Mouse (Mus musculus) urinary bladder, postnatal 4 days (tissue): ENCODE results near the gene Ripor2.

Source experiments
- DNase-seq, 2 experiments: peaks; one replicate each; pipeline ENCODE4 v3.0.0; 2021 to 2022; ENCODE audit warnings: low spot score in 2 of 2

Ripor2 gene

DNA sequence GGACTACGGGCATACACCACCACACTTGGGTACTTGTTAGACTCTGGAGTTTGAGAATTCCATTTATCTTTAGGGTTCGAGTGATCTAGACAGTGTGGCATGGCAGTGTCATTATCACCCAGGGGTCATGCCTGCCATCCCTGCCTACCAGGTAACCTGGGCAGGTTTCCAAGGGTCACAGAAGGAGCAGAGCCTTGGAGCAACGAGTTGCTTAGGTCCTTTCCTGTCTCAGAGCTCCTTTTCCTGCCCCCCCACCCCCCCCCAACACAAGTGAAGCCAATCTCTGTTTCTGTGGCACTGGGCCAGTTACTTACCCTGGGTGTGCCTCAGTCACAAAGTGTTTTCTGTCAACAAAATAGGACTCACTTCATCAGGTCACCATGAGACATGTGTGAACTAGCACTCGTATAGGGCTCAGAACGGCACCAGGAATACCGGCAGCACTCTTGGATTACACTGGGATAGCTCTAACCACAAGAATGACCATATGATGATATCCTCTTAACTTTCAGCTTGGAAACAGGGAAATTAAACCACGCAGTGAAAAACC, 130.7 kb downstream of the Ripor2 start:
- no peak for DNase-seq

DNA sequence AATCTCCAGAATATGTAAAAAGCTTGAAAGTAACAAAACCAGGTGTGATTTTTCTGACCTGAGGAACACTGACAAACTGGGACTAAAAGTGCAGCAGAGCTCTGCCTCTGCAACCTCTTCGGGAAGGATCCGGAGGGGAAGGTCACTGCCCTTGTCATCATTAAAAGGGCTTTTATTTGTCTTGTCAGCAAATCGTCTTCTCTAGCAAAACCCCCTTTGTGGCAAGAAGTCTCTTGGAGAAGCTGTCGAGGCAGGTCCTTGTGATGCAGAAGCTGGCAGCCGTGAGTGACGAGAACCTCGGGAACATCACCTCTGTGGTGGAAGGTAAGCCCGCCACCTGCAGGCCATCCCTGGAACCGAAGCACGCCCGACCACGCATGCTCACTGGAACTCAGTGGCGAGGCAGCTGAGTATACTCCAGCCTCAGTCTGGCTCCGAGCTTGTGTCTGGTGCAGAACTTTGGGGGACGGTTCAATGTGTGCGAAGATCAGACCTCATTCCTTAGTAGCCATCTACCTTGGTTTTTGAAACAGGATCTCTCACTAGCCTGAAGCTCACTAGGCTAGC, 131.5 kb downstream of the Ripor2 start:
- DNase-seq = peak; percentile 80 to 91

DNA sequence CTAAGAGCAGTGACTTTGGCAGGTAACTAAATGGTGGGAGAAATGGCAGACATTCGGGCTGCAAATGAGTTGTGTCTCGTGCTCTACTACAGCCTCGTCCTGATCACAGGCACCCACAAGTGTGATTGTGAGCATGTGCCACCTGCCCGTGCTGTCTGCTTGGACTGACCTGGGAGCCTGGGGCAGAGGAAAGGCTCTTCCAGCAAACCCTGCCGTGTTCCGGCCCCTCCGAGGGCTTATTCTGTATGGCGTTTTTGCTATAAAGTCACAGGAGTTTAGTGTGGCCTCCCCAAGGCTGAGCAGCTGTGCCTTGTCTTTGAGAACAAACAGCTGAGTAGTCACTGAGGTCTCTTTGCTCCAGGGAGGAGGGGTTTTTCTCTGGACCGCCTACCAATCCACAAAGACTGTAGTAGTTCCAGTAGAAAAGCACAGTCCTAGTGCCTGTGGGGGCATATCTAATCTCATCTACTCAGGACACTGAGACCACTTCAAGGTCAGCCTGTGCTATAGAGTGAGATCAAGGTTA, 132.4 kb downstream of the Ripor2 start:
- no peak for DNase-seq

DNA sequence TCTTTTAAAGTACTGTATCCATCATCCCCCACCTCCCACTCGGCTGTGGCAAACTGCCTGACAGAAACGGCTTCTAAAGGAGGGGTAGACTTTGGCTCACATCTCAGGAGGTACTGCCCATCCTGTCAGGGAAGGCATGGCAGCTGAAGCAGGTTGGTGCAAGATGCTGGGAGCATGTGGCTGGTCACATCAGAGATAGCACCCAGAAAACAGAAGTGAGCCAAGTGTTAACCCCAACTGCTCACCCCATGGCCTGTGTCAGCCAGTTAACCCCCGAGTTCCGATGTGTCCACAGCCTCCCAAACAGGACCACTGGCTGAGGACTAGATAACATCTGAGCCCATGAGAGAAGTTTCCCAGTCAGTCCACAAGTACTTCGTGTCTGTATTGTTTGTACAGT, 133.6 kb downstream of the Ripor2 start:
- DNase-seq = no peak

DNA sequence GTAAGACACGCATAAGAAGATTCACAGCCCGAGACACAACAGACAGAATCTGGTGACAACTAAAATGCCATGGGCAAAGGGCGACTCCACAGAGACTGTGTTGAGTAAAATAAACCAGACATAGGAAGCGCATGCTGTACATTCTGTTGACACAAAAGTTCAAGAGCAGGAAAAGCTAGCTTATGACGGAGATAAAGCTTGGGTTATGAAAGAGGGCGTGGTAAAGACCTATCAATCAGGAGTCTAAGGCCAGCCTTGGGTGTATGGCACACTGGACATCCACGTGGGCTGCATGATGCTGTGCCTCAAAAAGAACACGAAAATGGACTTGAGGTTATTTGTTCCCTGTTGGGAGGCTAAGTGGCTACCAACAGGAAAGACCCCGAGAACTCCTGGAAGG, 134.5 kb downstream of the Ripor2 start:
- no peak for DNase-seq

DNA sequence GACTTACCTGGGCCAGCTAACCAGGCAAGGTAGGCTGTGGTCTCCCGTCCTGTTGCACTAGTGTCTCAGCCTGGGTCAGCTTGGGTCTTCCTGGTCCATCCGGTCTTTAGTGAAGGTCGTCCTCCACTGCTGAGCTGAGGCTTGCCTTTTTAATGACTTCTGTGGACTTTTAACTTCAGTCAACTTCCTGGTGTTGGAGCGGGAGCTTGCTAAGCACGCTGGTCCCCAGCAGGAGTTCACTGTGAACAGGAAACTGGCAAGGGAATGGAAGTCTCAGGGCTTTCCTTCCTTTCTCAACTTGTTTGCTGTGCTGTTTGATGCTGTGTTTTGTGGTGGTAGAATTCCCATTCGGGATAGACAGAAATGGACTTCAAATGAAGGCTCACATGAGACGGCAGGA, 135.7 kb downstream of the Ripor2 start:
- DNase-seq = no peak

DNA sequence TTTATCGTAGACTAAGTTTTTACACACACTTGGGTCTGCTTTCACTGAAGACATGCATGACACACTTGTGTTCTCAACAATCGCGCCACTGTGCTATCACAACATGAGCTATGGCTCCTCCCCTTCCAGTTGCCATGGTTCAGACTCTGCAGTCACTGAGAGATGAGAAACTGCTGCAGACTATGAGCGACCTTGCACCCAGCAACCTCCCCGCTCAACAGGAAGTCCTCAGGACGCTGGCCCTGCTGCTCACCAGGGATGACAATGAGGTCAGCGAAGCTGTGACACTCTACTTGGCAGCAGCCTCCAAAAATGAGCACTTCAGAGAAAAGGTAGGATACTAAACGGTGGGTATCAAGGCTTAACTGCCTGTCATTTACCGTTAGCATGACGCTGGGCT, 139.5 kb downstream of the Ripor2 start:
- no peak for DNase-seq

DNA sequence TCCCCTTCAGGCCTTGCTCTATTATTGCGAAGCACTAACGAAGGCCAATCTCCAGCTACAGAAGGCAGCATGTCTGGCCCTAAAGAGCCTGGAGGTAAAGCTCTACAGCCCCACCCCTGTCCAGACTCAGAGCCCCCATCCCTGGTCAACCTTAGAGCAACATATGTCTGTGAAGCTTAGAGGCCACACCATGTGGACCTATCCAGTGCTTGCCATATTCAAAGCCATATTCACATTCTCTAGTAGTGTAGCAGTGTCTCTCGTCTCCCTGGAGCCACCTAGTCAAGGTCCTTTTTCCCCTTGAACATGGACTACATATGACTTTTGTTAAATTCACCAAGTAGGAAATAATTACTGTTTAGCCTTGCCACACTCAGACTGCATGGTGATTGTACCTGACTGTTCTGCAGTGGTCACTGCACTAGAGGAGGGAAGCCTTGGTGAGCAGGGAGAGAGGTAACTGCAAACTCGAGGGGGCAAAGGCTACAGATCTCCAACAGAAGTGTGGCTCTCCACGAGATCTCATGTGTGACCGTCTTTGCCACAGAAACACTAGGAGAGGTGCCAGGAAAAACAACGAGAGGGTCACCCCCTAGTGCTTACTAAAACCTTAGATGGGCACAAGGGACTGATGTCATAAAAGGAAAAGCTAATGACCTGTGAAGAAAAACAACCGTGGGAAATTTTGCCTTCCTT, 141.9 kb downstream of the Ripor2 start:
- no peak for DNase-seq

DNA sequence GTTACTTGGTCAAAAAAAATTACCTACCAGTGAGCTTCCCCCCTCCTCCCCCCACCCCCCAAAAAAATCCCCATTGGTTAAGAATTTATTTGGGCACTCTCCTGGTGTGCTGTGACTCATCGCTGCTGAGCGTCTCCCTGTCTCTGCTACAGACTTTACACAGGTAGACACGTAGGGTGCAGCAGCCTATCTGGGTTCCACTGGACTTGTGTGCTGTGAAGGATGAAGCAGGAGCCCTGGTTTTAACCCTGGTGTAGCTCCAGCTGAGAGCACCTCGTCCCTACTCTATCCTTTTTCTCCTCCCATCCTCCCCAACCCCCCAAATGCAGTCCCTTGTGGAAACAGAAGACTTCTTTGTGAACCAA, 142.4 kb downstream of the Ripor2 start:
- no peak for DNase-seq

DNA sequence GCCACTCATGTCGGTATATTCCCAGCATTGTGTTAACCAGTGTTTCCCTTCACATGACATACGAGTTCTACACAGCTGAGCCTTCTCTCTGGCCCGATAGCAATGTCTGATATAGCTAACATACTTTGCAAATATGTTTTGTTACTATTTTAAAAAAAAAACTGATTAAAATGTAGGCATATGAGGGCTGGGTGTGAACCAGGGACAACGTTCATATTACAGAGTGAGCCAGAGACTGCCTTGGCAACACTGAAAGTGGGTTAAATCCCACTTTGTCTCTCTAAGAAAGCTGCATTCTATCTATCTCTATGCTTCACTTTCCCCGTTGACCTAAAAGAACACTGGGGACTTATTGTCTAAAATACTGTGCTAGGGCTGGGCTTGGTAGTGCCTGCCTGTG, 147.1 kb downstream of the Ripor2 start:
- DNase-seq = no peak

DNA sequence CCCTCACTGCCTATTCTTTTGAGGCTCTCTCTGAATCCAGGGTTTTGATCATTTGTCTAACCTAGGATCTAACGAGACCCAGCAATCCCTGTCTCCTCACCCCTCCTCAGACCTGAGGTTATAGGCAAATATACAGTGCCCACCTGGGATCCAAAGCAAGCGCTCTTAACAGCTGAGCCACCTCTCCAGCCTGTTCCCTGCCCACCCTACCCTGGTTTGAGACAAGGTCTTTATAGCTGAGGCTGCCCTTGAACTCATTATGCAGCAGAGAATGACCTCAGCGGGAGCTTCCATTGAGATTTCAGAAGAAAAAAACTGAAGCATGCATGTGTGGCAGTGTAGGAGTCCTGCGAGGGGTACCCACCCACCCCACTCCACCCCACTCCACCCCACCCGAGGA, 152.5 kb downstream of the Ripor2 start:
- no peak for DNase-seq

DNA sequence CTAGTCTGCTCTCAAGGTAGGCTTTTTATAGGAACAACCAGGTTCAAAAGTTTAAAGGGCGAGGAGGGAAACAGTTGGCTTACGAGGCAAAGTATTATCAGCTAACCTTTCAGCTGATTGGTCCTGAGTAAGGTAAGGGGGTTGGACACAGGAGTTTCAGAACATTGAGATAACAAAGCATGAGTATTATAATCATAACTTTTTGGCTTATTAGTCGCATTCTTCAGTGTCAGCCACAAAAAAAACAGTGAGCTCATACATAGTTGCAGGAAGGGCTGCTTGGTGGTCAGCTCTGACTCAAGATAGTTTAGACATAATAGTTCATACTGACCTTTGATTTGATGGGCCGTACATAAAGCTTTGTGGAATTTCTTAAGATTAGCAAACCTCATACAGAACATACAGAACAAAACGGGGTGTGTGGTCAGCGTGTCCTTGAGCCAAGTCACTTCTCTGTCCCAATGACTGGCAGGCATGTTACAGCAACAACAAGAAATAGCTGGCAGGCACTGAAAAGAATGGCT, 153.7 kb downstream of the Ripor2 start:
- no peak for DNase-seq

DNA sequence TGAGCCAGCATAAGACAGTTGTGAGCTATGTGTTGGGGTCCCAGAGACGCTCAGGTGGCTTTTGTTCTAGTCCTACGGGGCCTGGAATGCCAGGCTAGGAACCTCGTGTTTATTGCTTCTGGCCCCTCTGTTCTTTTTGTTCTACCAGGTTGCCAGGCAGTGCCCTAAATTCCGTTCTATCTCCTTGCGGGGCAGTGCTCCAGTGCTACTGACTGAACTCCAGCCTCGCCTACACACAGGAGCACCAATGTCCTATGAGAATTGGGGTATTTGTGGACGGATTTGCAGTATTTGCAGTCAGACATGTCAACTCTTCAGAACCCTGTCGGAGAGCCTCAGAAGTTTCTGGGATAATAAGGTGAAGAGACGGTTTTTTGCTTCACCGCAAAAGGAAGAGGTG, 159.0 kb downstream of the Ripor2 start, which contains the start of gene Armh2:
Gene Armh2 (plus strand): TSS at position 205 of the 400 bp plus-strand sequence.
- no peak for DNase-seq

DNA sequence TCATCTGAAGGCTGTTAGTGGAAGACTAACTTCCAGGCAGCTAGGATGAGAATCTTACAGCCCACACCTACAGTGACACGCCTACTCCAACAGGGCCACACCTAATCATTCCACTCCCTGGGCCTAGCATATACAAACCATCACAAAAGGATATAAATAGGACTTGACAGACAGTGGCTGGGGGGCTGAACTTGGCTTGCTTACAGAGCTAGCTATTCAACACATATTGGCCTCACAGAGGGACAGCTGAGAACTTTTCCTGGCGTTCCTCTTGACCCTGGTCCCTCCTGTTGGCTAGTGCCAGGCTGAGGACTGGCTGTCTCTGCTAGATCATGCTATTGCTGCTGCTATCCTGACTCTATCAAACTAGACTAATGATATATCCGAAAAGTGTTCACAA, 165.8 kb downstream of the Ripor2 start:
- DNase-seq = peak in 1 of 2 experiments; percentile 26

DNA sequence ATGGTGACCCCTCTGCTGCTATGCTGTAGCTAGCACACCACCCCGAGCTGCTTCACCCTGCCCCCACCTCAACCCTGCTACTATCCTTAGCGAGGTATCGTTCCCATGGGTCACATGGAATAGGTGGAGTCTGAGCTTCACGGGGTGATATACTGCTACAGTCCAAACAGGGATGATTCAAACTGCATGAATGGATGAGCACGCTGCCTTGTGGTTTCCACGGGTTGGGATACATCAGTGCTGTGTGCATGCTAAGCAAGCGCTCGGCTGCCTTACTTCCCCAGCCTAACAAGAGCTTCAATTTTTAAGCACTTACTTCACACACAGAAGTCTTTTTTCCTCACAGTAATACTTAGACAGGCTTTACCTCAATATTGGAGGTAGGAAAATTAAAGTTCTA, 168.8 kb downstream of the Ripor2 start:
- DNase-seq = no peak

DNA sequence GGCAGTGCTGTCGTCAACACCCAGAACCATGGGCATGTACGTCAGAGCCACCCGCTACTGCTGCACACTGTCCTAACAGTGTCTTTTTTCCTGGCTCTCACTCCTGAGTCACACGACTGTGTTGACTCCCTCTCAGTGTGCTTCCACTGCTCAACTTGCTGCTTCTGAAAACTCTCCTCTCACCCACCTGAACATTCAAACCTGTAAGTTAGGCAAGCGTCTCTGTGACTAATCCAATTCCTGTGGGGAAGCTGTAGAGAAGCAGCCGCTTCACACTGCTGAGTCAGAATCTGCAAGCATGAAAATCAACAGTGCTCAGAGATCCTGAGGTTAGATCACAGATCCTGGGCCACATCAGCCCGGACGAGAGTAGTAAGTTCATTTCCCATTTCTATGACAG, 169.4 kb downstream of the Ripor2 start:
- DNase-seq = no peak

DNA sequence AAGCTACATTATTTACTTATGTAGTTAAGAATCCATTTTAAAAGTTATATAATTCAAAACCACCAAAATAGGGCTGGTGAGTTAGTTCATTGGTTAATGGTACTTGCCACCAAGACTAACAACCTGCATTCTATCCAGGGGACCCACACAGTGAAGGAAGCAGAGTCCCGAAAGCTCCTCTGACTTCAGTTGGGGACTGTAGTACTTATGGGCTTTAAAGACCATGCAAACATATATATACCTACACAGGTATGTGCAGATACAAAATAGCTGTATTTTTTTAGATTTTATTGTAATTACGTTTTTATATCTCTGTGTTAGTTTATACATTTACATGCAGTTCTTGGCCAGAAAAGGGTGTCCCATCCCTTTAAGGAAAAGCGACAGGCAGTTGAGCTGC, 174.8 kb downstream of the Ripor2 start:
- no peak for DNase-seq

DNA sequence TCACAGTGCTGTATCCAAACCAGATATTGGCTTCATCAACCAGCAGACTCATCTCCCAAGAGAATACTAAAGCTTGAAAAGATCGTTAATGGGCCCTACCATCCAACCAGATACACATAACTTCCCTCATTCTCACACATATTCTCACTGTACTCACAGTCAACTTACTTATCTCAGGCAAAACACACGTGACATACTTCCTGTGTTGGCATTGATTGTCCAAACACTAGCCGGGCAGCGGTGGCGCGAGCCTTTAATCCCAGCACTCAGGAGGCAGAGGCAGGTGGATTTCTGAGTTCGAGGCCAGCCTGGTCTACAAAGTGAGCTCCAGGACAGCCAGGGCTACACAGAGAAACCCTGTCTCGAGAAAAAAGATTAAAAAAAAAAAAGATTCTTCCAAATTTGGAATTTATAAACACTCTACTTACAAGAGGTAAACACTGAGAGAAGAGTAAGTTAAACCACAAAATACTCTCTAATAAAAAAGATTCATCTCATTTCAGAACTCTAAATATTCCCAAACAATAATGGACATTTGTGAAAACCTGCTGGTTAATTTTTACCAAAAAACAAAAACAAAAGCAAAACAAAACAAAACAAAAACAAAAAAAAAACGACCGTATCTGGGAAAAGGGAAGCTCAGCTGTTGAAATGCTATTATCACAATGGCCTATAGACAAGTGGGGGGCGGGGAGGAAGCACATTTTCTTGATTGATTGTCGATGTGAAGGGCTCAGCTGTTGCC, 176.0 kb downstream of the Ripor2 start:
- no peak for DNase-seq

DNA sequence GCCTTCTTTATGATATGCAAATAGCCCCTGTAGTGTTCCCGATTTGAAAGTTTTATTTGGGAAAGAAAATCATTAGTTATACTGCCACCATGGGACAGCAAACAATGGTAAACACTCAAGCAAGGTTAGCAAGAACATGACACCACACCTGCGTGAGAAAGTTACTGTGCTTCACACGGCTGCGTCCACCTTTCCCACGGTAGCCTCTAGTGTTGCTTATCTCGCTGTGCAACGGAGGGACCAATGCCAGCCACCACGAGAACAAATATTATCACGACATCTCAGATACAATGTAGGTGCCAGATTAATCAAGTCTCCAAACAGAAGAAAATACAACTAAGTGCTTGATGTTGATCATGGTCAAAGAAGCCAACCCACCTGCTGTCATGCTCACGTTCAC, 177.5 kb downstream of the Ripor2 start:
- no peak for DNase-seq

DNA sequence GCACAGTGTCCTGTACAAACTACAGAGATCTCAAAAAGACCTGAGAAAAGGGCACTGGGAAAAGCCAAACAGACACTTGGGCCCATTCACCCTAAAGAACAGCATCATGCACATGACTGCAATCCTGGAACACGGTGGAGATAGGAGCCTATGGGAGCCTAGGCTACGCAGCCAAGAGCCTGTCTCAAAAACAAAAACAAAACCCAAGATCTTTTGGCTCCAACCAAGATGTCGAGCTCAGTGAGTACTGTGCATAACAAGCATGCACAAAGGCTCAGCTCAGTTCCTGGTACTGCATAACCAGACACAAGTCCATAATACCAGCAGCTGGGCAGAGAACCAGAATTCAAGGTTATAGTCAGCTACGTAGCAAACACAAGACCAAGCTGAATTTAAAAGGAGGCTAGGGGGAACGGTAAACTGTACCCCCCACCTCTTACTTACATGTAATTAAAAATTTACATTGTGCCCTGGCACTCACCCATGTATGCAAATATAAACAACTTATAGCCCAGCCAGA, 178.4 kb downstream of the Ripor2 start:
- no peak for DNase-seq

DNA sequence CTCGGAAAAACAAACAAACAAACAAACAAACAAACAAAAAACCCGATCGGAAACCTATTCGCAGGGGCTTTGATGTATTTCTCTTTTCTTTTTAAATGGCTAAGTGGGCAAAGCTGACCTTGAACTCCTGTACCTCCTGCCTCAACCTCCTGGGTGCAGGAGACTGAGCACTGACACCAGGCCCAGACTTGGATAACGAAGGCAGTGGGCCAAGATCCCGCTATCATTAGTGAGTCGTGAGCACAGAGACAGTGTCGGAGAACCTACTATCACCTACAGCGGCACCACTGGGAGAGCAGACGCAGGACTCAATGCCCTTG, 179.1 kb downstream of the Ripor2 start:
- DNase-seq = no peak
